Mouse (Mus musculus): ENCODE data around the gene Prelid3b.

GRCm38 (mm10) chr2:174439450-174439838 is 33.4 kb downstream of the Prelid3b start:
- no peak for TF ChIP-seq CTCF (IDR thresholded peaks at IDR 0.05; ENCODE audit: low read depth, low read length)
- no peak for TF ChIP-seq EP300 (IDR thresholded peaks at IDR 0.05; ENCODE audit: insufficient read depth, low read depth, low read length)
